Mouse (Mus musculus) lung, postnatal 36 days (tissue): ENCODE results near the gene Coasy.
"Not testable (repeated sequence)": the region's sequence is repeated elsewhere in the genome, so short reads cannot be mapped to it uniquely, and the experiment has no call there.

Experiments used
- DNase-seq: peaks from one replicate; pipeline ENCODE4 v3.0.0; 2022; ENCODE audit warnings: mixed read lengths

Coasy gene

DNA sequence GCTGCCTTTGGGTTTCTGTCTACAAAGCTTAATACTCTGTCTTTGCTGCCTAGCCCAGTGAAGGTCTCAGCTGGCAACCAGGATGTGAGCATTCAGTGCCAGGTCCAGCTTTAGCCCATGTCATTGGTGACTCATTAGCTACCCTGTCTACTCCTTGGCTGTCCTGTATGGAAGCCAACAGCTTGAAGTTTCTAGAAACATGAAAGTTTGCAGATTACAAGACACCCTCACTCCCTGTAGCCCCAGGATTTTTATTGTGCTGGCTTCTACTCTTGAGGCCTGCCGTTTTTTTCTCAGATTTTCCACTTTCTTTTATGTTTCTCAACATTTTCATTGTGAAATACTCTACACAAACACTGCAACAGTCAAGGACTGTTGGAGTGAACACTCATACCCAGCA lies 7.6 kb downstream of the Coasy start:
- DNase-seq: no peak

DNA sequence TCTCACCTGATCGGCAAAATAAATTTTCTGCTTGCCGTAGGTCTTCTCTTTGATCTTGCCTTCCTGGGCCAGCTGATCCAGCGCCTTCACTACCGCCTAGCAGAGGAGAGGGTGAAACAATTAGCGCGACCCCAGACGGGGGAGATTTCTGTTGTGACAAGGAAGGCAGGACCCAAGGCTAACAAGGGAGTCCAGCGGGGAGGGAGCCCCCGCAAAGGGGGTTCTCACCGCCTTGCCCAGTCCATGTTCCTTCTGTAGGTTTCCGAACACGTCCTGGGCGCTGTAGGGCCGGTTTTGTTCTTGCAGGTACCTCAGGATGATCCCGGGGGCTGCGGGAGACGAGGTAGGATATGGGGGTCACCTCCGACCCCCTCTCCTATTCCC lies 12.6 kb downstream of the Coasy start:
- DNase-seq: no peak

DNA sequence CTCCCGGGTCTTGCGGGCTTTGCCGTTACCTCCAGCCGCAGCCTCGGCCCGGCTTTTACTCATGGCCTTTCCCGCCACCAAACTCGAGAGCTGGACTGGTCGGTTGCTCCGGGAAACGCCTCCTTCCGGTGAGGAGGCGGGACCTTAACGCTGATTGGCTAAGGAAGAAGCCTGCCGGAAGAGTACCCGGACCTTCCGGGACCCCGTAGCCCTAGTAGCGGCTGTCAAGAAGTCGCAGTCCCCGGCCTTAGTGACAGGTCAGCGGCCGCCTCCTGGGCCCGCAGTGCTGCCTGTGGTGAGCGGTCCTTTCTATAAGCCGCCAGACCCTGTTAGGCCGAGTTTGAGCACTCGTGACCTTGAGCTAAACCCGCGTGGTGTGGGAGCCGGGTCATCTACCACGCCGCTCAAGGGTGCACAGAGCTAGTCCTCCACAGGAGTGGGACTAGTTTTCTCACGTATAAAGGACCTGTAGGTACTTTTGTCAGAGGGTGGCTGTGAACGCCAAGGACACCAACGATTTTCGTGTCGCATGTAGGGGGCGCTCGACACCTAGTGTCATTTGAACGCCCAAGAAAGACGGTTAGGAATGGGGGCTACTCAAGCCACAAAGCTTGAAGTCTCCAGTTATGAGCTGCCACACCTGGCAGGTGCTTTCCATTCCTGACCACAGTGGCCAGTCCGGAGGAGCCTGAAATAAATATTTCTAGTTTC lies 13.1 kb downstream of the Coasy start, which contains the start of gene Psmc3ip:
Gene Psmc3ip (minus strand): TSS at position 123 of the 711 bp plus-strand sequence.
- DNase-seq: peak; percentile 98

DNA sequence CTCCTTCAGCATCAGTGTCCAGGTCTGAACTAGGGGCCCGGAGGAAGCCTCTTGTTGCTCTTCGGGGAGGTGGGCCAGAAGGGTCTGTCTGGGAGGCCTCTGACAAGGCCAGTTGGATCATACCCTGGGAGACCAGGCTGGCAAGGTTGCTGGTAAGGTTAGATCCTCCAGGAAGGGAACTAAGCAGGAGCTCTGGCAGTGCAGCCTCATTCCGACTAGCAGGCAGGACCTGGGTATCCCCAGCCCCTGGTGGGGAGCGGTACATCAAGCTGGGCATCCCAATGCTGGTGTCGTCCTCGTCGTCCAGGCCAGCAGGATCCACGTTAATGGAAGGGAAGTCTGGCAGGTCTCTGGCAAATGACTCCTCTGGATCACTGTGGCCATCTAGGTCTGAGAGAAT lies 15.9 kb downstream of the Coasy start:
- no peak for DNase-seq

DNA sequence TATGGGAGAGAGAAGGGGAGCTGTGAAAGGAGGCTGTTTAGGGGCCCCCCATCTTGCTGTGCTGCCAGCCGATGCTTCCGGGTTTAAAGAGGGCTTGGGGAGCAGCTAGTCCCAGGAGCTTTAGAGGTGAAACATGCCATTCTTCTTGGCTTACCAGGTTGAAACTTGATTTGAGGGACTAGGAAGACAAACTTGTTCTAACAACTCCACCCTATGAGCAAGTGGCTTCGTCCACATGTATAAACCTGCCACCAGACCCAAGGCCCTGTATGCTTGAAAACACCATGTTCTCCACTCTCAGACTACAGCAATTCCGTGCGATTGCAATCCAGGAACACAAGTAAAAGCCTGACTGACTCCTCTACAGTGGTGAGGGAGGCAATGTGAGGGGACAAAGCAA lies 20.6 kb downstream of the Coasy start:
- DNase-seq: no peak

DNA sequence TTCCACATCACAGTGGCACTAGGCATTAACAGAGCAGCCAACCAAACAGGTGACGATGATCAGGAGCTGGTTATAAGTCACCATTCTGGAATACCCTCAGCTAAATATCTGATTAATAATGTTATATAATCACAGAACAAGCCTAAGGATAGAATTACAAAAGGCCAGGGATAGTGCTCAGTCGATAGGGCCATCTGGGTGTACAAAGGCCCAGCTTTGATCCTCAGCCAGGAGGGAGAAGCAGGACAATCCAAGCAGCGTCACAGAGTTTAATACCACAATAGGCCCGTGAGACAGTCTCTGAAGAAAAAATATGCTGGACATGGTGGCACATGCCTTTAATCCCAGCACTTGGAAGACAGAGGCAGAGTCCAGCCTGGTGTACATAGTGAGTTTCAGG lies 27.0 kb downstream of the Coasy start:
- DNase-seq: no peak

DNA sequence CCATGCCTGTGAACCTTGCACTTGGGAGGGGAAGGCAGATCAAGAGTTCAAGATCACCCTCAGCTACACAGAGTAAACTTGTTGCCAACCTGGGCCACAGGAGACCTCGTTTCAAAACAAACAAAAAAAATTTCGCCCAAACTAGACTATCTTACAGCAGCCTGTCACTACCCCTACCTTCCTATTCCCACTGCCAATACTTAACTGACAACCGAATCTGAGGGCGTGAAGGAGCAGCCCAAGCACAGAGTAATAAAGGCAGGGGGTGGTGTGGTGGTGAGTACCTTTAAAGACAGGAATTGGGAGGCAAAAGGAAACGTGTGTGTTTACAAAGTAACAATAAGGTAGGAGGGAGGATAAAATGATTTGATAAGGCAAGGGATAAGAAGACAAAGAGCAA lies 28.3 kb downstream of the Coasy start:
- no peak for DNase-seq

DNA sequence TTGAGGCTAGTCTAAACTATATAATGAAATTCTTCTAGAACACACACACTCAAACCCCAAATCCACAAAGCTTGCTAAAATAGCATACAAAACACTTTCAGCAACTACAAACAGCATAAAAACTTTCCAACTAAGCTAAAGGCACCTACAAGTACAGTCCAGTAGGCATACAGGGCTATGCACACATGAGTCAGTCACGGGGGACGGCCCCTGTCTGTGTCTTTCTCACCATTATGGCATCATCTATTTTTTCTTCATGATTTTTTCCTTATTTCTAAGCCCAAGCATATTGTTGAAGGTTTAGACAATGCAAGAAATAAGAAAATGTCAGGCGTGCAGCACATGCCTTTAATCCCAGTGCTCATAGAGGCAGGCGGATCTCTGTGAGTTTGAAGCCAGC lies 28.8 kb downstream of the Coasy start:
- DNase-seq: no peak

DNA sequence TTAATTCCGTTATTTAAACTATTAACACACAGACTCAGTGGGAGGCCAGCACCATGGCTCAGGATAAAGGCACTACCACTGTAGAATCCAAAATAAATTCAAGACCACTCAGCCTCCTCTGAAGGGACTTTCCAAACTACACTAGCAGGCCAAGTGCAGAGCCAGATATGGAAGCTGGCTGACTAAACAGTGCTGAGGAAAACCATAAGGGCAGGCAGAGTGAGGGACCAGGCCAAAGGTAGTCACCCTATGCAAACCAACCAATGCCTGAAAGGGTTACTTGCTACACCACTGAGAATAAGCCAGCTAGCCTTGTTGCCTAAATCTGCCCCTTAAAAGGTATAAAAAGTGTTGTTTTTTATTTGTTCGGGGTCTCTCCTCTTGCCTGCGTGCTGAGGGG lies 29.8 kb downstream of the Coasy start:
- no peak for DNase-seq

DNA sequence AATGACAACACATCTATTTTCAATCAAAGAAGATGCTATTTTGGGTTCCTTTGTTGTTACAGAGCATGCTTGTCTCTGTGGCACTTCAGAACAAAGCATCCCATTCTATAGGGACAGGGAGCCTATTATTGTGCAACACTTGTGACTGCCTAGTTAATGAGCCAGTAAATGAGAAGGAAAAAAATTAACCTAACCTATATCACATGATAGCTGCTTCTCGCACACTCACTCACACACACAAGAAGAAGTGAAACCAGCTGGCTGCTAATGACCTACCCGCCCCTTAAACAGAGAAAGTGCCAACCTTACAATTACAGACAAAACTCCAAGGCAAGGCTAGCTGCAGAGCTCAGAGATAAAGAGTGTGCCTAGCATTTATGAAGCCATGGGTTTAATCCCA lies 33.2 kb downstream of the Coasy start:
- peak; percentile 34 for DNase-seq

DNA sequence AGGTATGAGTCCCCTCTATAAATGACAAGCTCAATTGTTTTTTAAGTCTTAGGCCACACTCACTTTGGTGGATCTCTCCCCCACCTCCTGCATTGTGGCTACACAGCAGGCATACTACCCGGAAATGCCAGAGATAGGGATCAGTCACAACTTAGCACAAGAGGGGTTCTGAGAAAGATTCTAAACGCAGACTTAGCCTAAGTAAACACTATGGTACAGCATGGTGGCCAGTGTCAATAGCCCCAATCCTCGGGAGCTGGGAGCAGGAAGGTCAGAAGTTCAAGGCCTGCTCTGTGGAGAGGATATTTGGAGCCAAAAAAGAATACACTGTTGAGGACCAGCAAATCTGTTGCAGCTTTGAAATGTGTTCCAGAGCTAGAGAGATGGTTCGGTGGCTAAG lies 35.7 kb downstream of the Coasy start:
- DNase-seq: no peak

DNA sequence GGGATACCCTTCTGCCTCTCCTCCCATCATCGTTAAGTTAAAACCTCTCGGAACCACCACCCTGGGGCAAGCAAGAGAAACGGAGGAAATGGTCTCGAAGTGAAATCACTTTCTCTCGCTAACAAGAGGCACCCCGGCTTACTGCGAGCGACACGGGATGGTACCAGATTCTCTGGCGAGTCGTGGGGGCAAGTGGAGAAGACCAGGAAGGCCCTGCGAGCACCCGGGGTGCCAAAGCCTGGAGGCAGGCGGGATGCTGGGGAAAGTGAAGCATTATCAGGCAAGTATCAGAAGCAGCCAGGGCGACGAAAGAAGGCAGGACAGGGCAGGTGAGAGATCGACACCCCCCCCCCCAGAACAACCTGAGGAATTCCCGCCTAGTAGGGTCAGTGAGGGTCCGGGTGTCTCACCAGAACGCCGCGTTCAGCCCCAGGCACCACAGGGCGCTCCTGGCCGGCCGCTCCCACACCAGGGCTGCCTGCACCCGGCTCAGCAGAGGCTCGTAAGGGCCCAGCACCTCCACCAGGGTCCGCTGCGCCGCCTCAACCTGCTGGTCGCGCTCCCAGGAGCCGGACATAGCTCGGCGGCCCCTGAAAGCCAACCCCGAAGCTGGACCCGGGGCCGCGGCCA lies 36.9 kb downstream of the Coasy start:
- DNase-seq: peak; percentile 8

DNA sequence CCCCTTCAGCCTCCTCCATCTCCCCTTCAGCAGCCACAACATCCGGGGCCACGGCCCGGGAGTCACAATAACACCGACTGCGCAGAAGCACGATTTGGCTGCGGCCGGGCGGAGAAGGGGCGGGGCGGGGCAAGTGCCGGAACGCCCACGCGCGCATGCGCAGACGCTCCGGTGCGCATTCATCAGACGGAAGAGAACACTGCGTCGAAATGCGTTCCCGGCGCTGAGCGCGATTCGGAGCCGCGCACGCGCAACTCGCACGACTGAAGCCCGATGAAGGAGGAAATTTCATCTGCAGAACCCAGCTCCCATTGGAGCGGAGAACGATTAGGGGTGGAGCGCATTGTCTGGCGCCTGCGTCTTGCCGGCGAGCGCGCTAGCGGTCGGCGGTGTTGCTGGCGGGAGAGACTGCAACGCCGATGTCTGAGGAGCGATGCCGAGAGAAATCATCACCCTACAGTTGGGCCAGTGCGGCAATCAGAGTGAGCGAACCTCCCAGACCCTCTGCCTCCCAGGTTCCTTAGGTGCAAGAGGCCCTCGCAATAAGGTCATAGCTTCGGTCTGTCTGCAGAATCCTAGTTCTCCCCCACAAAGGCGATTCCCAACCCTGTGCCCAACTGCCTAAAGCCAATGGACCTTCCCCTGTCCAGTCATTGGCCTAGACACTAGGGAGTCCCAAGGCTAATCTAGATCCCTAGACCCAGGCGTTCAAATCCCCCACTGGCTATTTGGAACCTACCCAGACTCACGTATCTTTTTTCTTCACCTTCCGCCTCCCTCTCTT lies 37.6 kb downstream of the Coasy start, which contains the start of the genes Retreg3 and Tubg1:
Gene Retreg3 (minus strand): TSS at position 133 of the 784 bp plus-strand sequence.
Gene Tubg1 (plus strand): TSS at position 178 of the 784 bp plus-strand sequence.
- DNase-seq: peak; percentile 98

DNA sequence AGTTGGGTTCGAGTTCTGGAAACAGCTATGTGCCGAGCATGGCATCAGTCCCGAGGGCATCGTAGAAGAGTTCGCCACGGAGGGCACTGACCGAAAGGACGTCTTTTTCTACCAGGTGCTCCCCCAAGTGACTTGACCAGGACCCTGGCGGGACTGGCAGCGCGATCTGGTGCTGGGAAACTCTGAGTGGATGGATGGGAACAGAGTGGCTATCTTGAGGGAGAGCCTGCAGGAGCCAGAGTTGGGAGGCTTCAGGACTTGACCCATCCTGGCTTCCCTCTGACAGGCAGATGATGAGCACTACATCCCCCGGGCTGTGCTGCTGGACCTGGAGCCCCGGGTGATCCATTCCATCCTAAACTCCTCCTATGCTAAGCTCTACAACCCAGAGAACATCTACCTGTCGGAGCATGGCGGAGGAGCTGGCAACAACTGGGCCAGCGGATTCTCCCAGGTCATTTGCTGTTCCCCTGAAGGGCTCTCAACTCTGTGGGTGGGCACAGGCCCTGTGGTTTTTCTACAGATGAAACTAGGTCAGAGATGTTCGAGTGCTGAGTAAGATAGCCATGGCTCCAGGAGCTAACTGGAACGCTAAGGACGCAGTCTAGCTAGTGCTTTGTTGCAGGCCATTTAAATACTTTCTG lies 38.3 kb downstream of the Coasy start:
- no peak for DNase-seq

DNA sequence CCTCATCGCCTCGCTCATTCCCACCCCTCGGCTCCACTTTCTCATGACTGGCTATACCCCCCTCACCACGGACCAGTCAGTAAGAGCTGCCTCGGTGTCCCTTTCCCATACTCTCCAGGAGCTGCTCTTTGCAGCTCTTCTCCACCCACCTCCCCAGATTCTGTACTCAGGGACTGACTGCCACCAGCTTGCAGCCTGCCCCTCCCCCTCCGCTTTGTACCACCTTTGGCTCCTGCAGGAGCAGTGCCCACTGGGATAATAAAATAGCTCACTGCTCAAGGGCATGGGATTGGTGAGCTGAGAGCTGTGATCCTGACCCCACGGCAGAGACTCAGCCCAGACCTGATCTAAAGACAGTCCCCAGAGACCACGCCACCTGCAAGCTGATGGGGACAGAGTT lies 42.1 kb downstream of the Coasy start:
- DNase-seq: not testable (repeated sequence)

DNA sequence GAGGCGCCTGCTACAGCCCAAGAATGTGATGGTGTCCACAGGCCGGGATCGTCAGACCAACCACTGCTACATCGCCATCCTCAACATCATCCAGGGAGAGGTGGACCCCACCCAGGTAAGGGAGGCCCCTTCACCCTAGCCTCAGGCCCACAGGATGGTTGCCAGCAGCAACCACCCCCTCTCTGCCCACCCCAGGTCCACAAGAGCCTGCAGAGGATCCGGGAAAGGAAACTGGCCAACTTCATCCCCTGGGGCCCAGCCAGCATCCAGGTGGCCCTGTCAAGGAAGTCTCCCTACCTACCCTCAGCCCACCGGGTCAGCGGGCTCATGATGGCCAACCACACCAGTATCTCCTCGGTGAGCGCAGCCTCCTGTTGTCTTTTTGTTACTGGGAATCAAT lies 42.6 kb downstream of the Coasy start:
- DNase-seq: not testable (repeated sequence)

DNA sequence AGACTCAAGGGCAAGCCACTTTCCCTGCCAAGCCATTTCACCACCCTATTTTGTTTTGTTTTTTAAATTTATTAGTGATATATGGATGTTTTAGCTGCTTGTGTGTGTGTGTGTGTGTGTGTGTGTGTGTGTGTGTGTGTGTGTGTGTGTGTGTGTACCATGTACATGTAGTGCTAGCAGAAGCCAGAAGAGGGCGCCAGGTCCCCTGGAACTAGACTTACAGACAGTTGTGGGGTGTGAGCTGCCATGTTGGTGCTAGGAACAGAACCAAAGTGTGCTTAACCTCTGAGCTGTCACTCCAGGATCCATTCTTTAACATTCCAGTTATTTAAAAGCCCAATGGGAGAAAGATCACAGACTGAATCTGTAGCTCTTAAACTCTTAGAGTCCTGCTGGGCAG lies 44.7 kb downstream of the Coasy start:
- peak; percentile 19 for DNase-seq

DNA sequence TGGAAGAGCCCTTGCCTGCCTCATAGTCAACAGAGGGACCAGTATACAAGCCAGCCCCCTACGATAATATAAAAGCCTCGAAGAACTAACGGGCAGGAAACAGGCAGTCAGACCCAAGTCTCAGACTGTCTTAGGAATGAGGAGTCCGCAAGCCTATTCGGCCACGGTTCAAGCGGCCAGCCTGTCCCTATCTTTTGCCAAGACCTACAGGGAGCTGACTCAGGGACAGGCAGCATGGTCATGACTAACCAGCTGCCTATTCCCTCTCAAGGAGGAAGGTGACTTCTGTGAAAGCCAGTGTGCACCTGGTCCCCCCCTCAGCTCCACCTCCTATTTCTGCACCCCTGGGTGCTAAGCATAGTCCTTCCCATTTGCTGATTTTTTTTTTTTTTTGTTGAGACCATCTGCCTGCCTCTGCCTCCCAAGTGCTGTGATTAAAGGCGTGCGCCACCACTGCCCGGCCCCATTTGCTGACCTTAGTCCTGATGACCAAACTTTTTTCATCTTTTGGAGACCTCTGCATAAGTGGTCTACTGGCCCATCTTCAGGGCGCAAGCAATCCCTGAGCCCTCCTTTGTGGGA lies 46.7 kb downstream of the Coasy start:
- DNase-seq: no peak

DNA sequence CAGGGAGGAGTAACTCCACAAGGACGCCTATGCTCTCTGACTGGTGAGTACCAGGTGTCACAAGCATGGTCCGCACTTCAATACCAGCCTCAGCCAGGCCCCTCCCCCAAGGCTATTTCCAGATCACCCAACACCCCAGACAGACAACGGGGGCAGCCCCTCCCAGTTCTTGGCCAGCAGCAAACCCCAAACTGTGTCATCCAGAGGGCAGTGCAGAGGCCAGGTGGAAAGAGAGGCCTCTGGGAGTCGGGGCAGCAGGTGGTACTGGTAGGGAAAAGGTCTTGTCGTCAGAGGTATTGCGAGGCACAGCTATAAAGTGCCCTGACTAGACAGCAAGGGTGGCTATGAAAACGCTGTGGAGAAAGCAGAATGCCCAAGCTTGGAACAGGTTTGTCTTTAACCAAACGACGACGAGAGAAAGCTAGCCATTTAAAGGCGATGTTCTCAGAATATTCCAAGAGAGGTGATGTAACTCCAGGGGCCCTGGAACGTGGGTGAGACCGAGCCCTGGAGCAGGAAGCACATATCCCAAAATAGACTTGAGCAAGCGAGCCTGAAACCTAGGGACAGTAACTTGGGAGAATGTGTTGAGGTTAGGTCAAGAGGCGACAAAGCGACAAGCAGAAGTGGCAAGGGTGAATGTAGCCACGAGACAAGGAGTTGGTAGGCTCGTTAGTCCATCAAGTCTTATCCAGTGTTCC lies 47.8 kb downstream of the Coasy start:
- peak; percentile 29 for DNase-seq

DNA sequence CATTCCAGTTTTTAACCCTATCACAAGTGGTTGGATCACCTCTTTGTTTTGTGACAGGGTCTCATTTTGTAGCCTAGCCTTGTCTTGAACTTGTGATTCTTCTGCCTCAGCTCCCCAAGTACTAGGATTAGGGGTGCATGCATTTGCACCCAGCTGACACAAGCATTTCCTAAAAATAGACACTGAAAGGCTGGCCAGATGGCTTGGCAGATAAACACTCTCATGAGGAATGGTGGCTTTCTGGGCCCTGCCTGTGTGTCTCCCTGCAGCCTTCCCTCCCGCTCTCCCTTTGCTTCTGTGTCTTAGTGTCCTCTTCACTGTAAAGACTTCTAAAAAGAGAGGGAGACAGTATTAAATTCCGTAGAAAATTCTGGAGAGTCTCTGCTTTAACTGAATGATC lies 48.8 kb downstream of the Coasy start:
- DNase-seq: no peak

DNA sequence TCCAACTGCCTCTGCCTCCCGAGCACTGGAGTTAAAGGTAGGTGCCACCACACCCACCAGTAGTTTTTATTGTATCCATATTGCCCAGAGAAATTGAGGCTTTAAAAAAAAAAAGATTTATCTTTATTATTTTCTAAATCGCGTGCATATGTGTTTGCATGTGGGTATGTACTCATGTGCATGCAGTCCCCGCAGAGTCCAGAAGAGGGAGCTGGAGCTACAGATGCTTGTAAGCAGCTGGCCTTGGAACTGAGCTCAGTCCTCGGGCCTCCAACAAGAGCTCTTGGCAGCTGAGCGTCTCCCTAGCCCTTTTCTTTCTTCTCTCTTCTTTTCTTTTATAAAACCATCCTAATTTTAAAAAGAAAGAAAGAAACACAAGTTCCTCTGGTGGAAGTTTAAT lies 49.3 kb downstream of the Coasy start:
- peak; percentile 25 for DNase-seq

DNA sequence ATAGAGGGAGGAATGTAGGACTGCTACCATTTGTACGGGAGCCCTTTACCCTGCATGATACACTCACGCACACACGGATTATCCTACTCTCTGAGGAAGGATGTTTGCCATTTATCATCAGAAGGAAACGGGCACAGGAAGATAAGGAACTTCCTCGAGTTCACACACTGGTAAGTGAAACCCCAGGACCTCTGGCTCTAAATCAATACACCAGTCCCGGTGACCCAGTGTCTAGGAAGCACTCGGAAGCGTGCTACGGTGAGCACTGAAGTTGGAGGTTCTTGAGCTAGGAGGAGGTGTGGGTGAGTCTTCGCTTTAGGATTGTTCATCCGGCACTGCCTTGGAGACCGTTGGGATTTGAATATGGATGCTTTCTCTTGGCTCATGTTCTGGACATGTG lies 50.7 kb downstream of the Coasy start:
- DNase-seq: peak; percentile 30
